Mouse (Mus musculus): ENCODE results near the gene Lamp1.

- no peak for TF ChIP-seq CTCF (IDR thresholded peaks at IDR 0.05; ENCODE audit: borderline replicate concordance, insufficient read depth, low read depth, low read length)
- TF ChIP-seq POLR2A (IDR thresholded peaks at IDR 0.05; ENCODE audit: borderline replicate concordance, insufficient read depth, low read length): no peak
These were observed 15.3 kb downstream of the Lamp1 start for GRCm38 (mm10) chr8:13174305-13174704.

Measured in cerebellum, adult 2 months (tissue).